Mouse (Mus musculus) stomach, postnatal 0 days (tissue): ENCODE data around the gene Foxj2.

Source experiments
- CTCF ChIP-seq: IDR thresholded peaks from 2 replicates; pipeline ENCODE4 v1.5.1; 2016; ENCODE audit warnings: antibody characterized with exemption, low read depth, mild to moderate bottlenecking, moderate library complexity
- EP300 ChIP-seq: optimal IDR thresholded peaks from 2 replicates; pipeline ENCODE3; 2016; ENCODE audit warnings: antibody characterized with exemption

- TF ChIP-seq CTCF (peak; percentile 82), EP300 (no peak)
Measured at GRCm38 (mm10) chr6:122786275-122786674, 33.4 kb upstream of the Foxj2 start.
